Mouse (Mus musculus): ENCODE results near the gene Slc7a5.
A peak's percentile ranks its signal among the peaks of the same experiment; 100 is the strongest.

Slc7a5 gene

GRCm38 (mm10) chr8:121907587-121908248 lies at the start of gene Slc7a5:
TSS of gene Slc7a5 (minus strand) at chr8:121907694.
- DNase-seq (ENCODE audit: low read depth, low spot score), result peak; percentile 99

- DNase-seq (ENCODE audit: low read depth, low spot score), result no peak
Measured at GRCm38 (mm10) chr8:121955825-121956500, 48.5 kb upstream of the Slc7a5 start.

GRCm38 (mm10) chr8:121954981-121955555 lies 47.6 kb upstream of the Slc7a5 start:
- no peak for DNase-seq (ENCODE audit: low read depth, low spot score)

- no peak for DNase-seq (ENCODE audit: low read depth, low spot score)
Measured at GRCm38 (mm10) chr8:121953821-121954545, 46.5 kb upstream of the Slc7a5 start.

- no peak for DNase-seq (ENCODE audit: low read depth, low spot score)
Measured at GRCm38 (mm10) chr8:121952800-121953199, 45.3 kb upstream of the Slc7a5 start.

- DNase-seq (ENCODE audit: low read depth, low spot score), result no peak
Measured at GRCm38 (mm10) chr8:121952122-121952521, 44.6 kb upstream of the Slc7a5 start.

- DNase-seq (ENCODE audit: low read depth, low spot score), result no peak
Measured at GRCm38 (mm10) chr8:121951656-121952009, 44.1 kb upstream of the Slc7a5 start.

- DNase-seq (ENCODE audit: low read depth, low spot score), result peak; percentile 73
Measured at GRCm38 (mm10) chr8:121950749-121951655, 43.5 kb upstream of the Slc7a5 start.

GRCm38 (mm10) chr8:121949941-121950748 lies 42.7 kb upstream of the Slc7a5 start:
- DNase-seq (ENCODE audit: low read depth, low spot score), result peak; percentile 100

- DNase-seq (ENCODE audit: low read depth, low spot score), result no peak
Measured at GRCm38 (mm10) chr8:121949222-121949800, 41.8 kb upstream of the Slc7a5 start, which contains the start of gene Banp. TSS of gene Banp (plus strand) at chr8:121949750.

- peak; percentile 54 for DNase-seq (ENCODE audit: low read depth, low spot score)
Measured at GRCm38 (mm10) chr8:121948321-121949145, 41.0 kb upstream of the Slc7a5 start.

- DNase-seq (ENCODE audit: low read depth, low spot score), result peak; percentile 84
Measured at GRCm38 (mm10) chr8:121947753-121948141, 40.3 kb upstream of the Slc7a5 start.

- no peak for DNase-seq (ENCODE audit: low read depth, low spot score)
Measured at GRCm38 (mm10) chr8:121947047-121947752, 39.7 kb upstream of the Slc7a5 start.

- DNase-seq (ENCODE audit: low read depth, low spot score), result no peak
Measured at GRCm38 (mm10) chr8:121946351-121946750, 38.9 kb upstream of the Slc7a5 start.

GRCm38 (mm10) chr8:121944831-121945230 lies 37.3 kb upstream of the Slc7a5 start, which contains the start of gene Car5a:
TSS of gene Car5a (minus strand) at chr8:121944904.
- DNase-seq (ENCODE audit: low read depth, low spot score), result no peak

- DNase-seq (ENCODE audit: low read depth, low spot score), result no peak
Measured at GRCm38 (mm10) chr8:121943716-121944115, 36.2 kb upstream of the Slc7a5 start.

GRCm38 (mm10) chr8:121943057-121943540 lies 35.6 kb upstream of the Slc7a5 start:
- no peak for DNase-seq (ENCODE audit: low read depth, low spot score)

- DNase-seq (ENCODE audit: low read depth, low spot score), result no peak
Measured at GRCm38 (mm10) chr8:121938732-121939131, 31.2 kb upstream of the Slc7a5 start.
